Mouse (Mus musculus) testis, adult 2 months (tissue): ENCODE measurements around the gene Galntl6. TPM values are rescaled to one million over a fixed set of nuclear protein-coding genes. Genes with fewer than 3 reads are reported as not detected.

Source experiments
- H3K27ac ChIP-seq: fragments of 200-500 bp; 2 replicates; pipeline ENCODE4 v1.5.1; 2012; ENCODE audit warnings: low read depth, low read length; ENCODE audit not compliant: control insufficient read depth, insufficient read depth
- H3K27me3 ChIP-seq: fragments of 200-500 bp; 2 replicates; pipeline ENCODE4 v1.6.1; 2012; ENCODE audit warnings: mild to moderate bottlenecking, low read length, moderate library complexity; ENCODE audit not compliant: control insufficient read depth, insufficient read depth
- H3K36me3 ChIP-seq: fragments of 200-500 bp; 2 replicates; pipeline ENCODE4 v1.6.1; 2012; ENCODE audit warnings: mild to moderate bottlenecking, low read length; ENCODE audit not compliant: control insufficient read depth, insufficient read depth
- H3K4me1 ChIP-seq: fragments of 200-500 bp; 2 replicates; pipeline ENCODE4 v1.6.1; 2012; ENCODE audit warnings: low read length; ENCODE audit not compliant: control insufficient read depth, insufficient read depth
- H3K4me3 ChIP-seq: fragments of 200-500 bp; 2 replicates; pipeline ENCODE4 v1.5.1; 2012; ENCODE audit warnings: low read depth, mild to moderate bottlenecking, low read length, moderate library complexity, mixed read lengths; ENCODE audit not compliant: control insufficient read depth
- CTCF ChIP-seq: fragments of 200-500 bp; IDR thresholded peaks from 2 replicates; pipeline ENCODE4 v1.5.1; 2012; ENCODE audit warnings: low read depth, mild to moderate bottlenecking, inconsistent platforms, low read length, moderate library complexity; ENCODE audit not compliant: control insufficient read depth, insufficient read depth, insufficient replicate concordance
- POLR2A ChIP-seq: fragments of 200-500 bp; IDR thresholded peaks from 2 replicates; pipeline ENCODE4 v1.6.1; 2012; ENCODE audit warnings: low read depth, mild to moderate bottlenecking, inconsistent platforms, low read length, moderate library complexity; ENCODE audit not compliant: control insufficient read depth
- polyA plus RNA-seq: library from polyadenylated mRNA; depleted of rRNA; stranded (reverse); fragments of >200 nt; gene quantifications from 2 replicates; pipeline ENCODE4 v1.2.3, GENCODE M21; 2012; rRNA removed

Gene Galntl6
- polyA plus RNA-seq, 1 experiment, result 39.9 TPM

DNA sequence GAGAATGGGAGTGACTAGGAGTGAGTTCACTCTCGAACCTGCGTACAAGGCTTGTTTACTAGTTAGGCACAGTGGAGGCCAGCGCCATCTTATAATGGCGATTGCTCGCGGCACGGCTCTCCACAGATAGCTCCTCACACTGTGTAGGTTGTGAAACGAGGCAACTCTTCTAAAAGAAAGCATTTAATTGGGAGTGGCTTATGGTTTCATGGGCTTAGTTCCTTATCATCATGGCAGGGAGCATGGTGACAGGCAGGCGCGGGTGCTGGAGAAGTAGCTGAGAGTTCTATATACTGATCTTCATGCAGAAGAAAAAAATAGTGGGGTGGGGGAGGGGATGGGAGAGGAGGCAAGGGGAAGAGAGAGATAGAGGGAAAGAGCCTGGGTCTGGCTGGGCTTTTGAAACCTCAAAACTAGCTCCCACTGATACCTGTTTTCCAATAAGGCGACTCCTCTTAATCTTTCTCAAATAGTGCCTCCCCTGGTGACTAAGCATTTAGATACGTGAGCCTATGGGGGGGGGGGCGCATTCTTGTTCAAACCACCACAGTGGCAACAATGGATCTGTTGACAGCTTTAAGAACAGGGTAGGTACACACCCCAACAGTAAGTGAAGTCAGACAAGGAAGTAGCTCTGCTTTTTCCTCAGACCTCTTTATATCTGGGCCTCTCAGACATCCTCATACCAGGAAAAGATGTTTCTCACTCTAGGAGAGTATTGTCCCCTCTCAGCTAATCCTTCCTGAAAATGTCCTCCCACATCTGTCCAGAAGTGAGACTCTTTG is 1187.4 kb downstream of the Galntl6 start:
- Histone ChIP-seq H3K4me3 (no peak overlapping the region), H3K27ac (no peak overlapping the region), H3K4me1 (no peaks in the 10 kb centered on the region), H3K27me3 (no peaks in the 10 kb centered on the region), H3K36me3 (no peaks in the 10 kb centered on the region)
- TF ChIP-seq POLR2A (no peak), CTCF (no peak)

Other genes starting within 250 kb of the Galntl6 start
- gene BC030500, start 885 bp downstream of the Galntl6 start, polyA plus RNA-seq, result not detected in 2 replicates